Mouse (Mus musculus): ENCODE measurements around the gene Fcer1g.
"Not testable (repeated sequence)": the region's sequence is repeated elsewhere in the genome, so short reads cannot be mapped to it uniquely, and the experiment has no call there.

DNA sequence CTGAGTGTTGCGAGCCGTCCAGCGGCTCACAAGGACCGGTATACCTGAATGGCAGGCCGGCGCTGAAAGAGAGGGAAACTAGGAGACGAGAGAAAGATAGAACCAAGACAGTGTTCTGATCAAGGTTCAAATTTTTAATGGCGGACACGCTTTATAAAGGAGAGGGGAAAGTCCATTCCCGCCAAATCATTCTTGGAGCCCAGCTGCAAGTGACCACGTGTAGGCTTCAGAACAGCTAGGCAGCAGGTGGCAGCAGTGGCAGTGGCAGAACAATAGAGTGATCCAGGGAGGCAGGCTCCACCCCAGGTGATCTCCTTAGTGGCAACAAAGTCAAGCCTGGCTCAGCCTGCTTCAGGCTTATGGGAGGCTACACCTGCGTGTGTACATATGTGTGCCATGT, 7.8 kb upstream of the Fcer1g start:
- not testable (repeated sequence) for TF ChIP-seq POLR2A (IDR thresholded peaks at IDR 0.05; ENCODE audit: borderline replicate concordance, insufficient read depth, low read length); CTCF (IDR thresholded peaks at IDR 0.05; ENCODE audit: borderline replicate concordance, insufficient read depth, low read depth, low read length)

Data from cerebellum, adult 2 months (tissue).